Mouse (Mus musculus): ENCODE results near the gene Muc3. TPM values are rescaled to one million over a fixed set of nuclear protein-coding genes. Genes with fewer than 3 reads are reported as not detected.

Gene Muc3
- polyA plus RNA-seq (2012; ENCODE audit: low replicate concordance), result not detected in 2 replicates

GRCm38 (mm10) chr5:137149272-137149882 is at the start of gene Muc3:
TSS of gene Muc3 (minus strand) at chr5:137149322.

GRCm38 (mm10) chr5:137115866-137116847 is 33.0 kb downstream of the Muc3 start, which contains the start of gene Trim56:
TSS of gene Trim56 (minus strand) at chr5:137116209.

Other genes with a start within 250 kb of the Muc3 start
- gene Ift22, start 241.2 kb downstream of the Muc3 start, polyA plus RNA-seq (2012; ENCODE audit: low replicate concordance), result 1.0 and 4.7 TPM in 2 replicates
- gene Fis1, start 196.0 kb downstream of the Muc3 start, polyA plus RNA-seq (2012; ENCODE audit: low replicate concordance), result 876 and 1,603 TPM in 2 replicates
- 4.3 TPM in 1 of 2 replicates, not detected in the other for gene Cldn15, start 182.7 kb downstream of the Muc3 start, polyA plus RNA-seq (2012; ENCODE audit: low replicate concordance)
- 56.9 and 57.1 TPM in 2 replicates for gene Plod3, start 162.3 kb downstream of the Muc3 start, polyA plus RNA-seq (2012; ENCODE audit: low replicate concordance)
- 85.8 and 198 TPM in 2 replicates for gene Znhit1, start 161.3 kb downstream of the Muc3 start, polyA plus RNA-seq (2012; ENCODE audit: low replicate concordance)
- 0.15 and 1.3 TPM in 2 replicates for gene Vgf, start 122.9 kb downstream of the Muc3 start, polyA plus RNA-seq (2012; ENCODE audit: low replicate concordance)
- 153 and 182 TPM in 2 replicates for gene Ap1s1, start 103.2 kb downstream of the Muc3 start, polyA plus RNA-seq (2012; ENCODE audit: low replicate concordance)
- gene Serpine1, start 77.1 kb downstream of the Muc3 start, polyA plus RNA-seq (2012; ENCODE audit: low replicate concordance), result 0.62 and 0.82 TPM in 2 replicates
- gene Trim56, start 33.1 kb downstream of the Muc3 start, polyA plus RNA-seq (2012; ENCODE audit: low replicate concordance), result 11.5 and 33.4 TPM in 2 replicates
- 0.12 TPM in 1 of 2 replicates, not detected in the other for gene Muc3a, start 63.1 kb upstream of the Muc3 start, polyA plus RNA-seq (2012; ENCODE audit: low replicate concordance)
- 42.7 and 57.4 TPM in 2 replicates for gene Ache, start 138.2 kb upstream of the Muc3 start, polyA plus RNA-seq (2012; ENCODE audit: low replicate concordance)
- 14.7 and 19.7 TPM in 2 replicates for gene Ufsp1, start 145.3 kb upstream of the Muc3 start, polyA plus RNA-seq (2012; ENCODE audit: low replicate concordance)
- 437 and 506 TPM in 2 replicates for gene Srrt, start 158.4 kb upstream of the Muc3 start, polyA plus RNA-seq (2012; ENCODE audit: low replicate concordance)
- 32.1 and 38.4 TPM in 2 replicates for gene Trip6, start 165.1 kb upstream of the Muc3 start, polyA plus RNA-seq (2012; ENCODE audit: low replicate concordance)
- 2.7 and 5.8 TPM in 2 replicates for gene Slc12a9, start 184.3 kb upstream of the Muc3 start, polyA plus RNA-seq (2012; ENCODE audit: low replicate concordance)
- gene Ephb4, start 200.8 kb upstream of the Muc3 start, polyA plus RNA-seq (2012; ENCODE audit: low replicate concordance), result 1.3 and 3.4 TPM in 2 replicates

Measured in leukemia stem cell, adult 10-12 weeks (primary cell).